Mouse (Mus musculus) hindbrain, embryonic 16.5 days (tissue): ENCODE data around the gene Mrpl51. TPM values are rescaled to one million over a fixed set of nuclear protein-coding genes. Genes with fewer than 3 reads are reported as not detected.

Experiments used
- ATAC-seq: fragments of 200-750 bp; cut with Nextera tagmentation; 2 replicates; pipeline ENCODE4 v1.8.0; 2017; ENCODE audit warnings: moderate TSS enrichment, moderate library complexity
- H3K27ac ChIP-seq: fragments of 300-500 bp; sonication (generic); 2 replicates; pipeline ENCODE4 v1.5.1; 2014; ENCODE audit warnings: low read depth, mild to moderate bottlenecking, control low read depth, low read length, moderate library complexity
- H3K27me3 ChIP-seq: fragments of 300-500 bp; sonication (generic); replicated peaks from 2 replicates; pipeline ENCODE4 v1.6.1; 2014; ENCODE audit warnings: low read length; ENCODE audit not compliant: control insufficient read depth, insufficient read depth
- H3K36me3 ChIP-seq: fragments of 300-500 bp; sonication (generic); 2 replicates; pipeline ENCODE4 v1.6.1; 2014; ENCODE audit warnings: mild to moderate bottlenecking, low read length, moderate library complexity, mixed read lengths; ENCODE audit not compliant: control insufficient read depth, insufficient read depth
- H3K4me1 ChIP-seq: fragments of 300-500 bp; sonication (generic); 2 replicates; pipeline ENCODE4 v1.6.1; 2014; ENCODE audit warnings: low read depth, low read length; ENCODE audit not compliant: control insufficient read depth, insufficient read depth
- H3K4me2 ChIP-seq: fragments of 300-500 bp; sonication (generic); 2 replicates; pipeline ENCODE4 v1.6.1; 2014; ENCODE audit warnings: mild to moderate bottlenecking, low read length, control low read depth, moderate library complexity
- H3K4me3 ChIP-seq: fragments of 300-500 bp; sonication (generic); 2 replicates; pipeline ENCODE4 v1.5.1; 2014; ENCODE audit warnings: mild to moderate bottlenecking, low read length, control low read depth, moderate library complexity
- H3K9ac ChIP-seq: fragments of 300-500 bp; sonication (generic); 2 replicates; pipeline ENCODE4 v1.6.1; 2014; ENCODE audit warnings: low read depth, mild to moderate bottlenecking, control low read depth, low read length, moderate library complexity
- H3K9me3 ChIP-seq: fragments of 300-500 bp; sonication (generic); 2 replicates; pipeline ENCODE4 v1.6.1; 2014; ENCODE audit warnings: mild to moderate bottlenecking, low read length, moderate library complexity; ENCODE audit not compliant: control insufficient read depth
- WGBS: fragments of 180-500 bp; shearing (Covaris S2); extraction: QIAGEN DNeasy Blood & Tissue Kit; methylation state at CpG from one replicate; pipeline ENCODE4 v1.1.7; 2014; 5-methylcytosine and 5-hydroxymethylcytosine counted together
- polyA plus RNA-seq: library from polyadenylated mRNA; unstranded; fragments of >200 nt; fragmentation: Nextera tagmentation; extraction: Ambion mirVana; gene quantifications from 2 replicates; pipeline ENCODE4 v1.2.1, GENCODE M21; 2015

Gene Mrpl51
- polyA plus RNA-seq, 1 experiment from 2014 or later: 154 TPM

DNA sequence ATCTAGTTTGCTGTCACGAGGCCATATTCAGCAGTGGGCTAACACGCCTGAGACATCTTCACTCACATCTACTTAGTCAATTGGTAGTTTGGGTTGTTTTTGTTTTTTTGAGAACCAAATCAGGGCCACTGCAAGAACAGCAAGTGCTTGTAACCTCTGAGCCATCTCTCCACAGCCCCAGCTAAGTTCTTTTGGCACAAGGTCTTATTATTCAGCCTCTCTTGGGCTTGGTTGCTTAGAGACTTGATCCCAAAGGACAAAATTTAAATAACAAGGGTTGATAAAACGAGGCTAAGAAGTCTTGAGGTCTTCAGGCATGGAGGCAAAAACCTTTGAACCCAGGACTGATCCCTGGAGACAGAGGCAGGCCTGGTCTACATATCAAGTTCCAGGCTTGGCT is 4.7 kb downstream of the Mrpl51 start:
- H3K27me3 ChIP-seq: no peaks in the 10 kb centered on the region
- 32% methylated on average over 3 of the region's 3 CpGs for WGBS
- no peak overlapping the region for H3K9ac ChIP-seq
- no peak overlapping the region for H3K4me3 ChIP-seq
- H3K36me3 ChIP-seq: peaks cover 9% of the 10 kb centered on the region; the same call in 1 of the 2 replicates
- no peaks in the 10 kb centered on the region for H3K9me3 ChIP-seq
- H3K4me2 ChIP-seq: no peak overlapping the region
- H3K27ac ChIP-seq: no peak overlapping the region
- no peak for ATAC-seq
- H3K4me1 ChIP-seq: peaks cover 8% of the 10 kb centered on the region

DNA sequence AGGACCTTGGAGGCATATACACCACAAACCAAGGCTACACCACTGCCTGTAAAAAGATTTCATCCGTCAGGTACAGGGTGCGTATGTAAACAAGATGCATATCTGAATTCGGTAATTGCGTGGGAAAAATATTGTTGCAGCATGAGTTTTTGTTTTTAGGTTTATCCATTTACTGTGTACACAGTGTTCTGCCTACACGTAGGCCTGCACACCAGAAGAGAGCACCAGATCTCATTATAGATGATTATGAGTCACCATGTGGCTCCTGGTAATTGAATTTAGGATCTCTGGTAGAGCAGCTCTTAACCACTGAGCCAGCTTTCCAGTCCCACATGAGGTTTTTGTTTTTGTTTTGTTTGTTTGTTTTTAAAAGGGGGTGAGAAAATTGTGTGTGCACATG is 5.6 kb downstream of the Mrpl51 start:
- Histone ChIP-seq H3K9me3 (no peaks in the 10 kb centered on the region), H3K4me1 (peaks cover 8% of the 10 kb centered on the region), H3K27ac (no peak overlapping the region), H3K36me3 (peaks cover 9% of the 10 kb centered on the region; the same call in 1 of the 2 replicates), H3K9ac (no peak overlapping the region), H3K4me2 (no peak overlapping the region), H3K4me3 (no peak overlapping the region), H3K27me3 (no peaks in the 10 kb centered on the region)
- WGBS: 82% methylated on average over 5 of the region's 5 CpGs
- no peak for ATAC-seq

DNA sequence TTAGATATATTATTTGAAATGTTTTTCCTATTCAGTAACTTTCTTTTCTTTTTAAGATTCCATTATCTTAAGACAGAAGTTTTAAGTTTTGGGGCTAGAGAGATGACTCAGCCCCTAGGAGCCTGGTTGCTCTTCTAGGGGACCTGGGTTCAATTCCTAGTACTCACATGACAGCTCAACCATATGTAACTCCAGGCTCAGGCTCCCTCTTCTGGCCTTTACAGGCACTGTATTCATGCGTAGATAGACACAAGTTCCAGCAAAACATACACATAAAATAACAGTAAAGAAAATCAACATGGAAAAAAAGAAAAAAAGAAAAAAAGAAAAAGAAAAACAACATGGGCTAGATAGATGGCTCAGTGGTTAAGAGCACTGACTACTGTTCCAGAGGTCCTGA is 18.8 kb downstream of the Mrpl51 start:
- Histone ChIP-seq H3K27ac (no peak overlapping the region), H3K4me2 (no peak overlapping the region), H3K27me3 (peaks cover 5% of the 10 kb centered on the region), H3K9ac (no peak overlapping the region), H3K4me1 (no peaks in the 10 kb centered on the region), H3K9me3 (no peaks in the 10 kb centered on the region), H3K4me3 (no peak overlapping the region), H3K36me3 (no peaks in the 10 kb centered on the region)
- ATAC-seq: no peak
- WGBS: 82% methylated on average over 1 of the region's 1 CpGs

DNA sequence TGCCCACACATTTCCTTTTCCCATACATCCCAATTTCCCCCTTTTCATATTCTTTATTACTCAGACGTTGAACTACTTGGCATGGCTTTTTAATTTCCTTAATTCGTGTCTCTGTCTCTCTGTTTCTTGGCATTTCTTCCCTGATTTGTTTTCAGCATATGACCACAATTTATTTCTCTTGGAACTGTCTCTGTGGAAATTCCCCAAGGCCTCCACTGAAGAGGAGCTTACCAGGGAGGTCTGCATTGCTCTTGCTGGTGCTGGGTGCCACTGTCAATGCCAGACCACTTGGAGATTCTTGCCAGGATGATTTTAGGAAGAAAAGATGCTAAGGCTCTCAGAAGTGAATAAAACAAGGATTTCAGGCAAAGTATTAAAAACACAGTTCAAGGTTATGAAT is 21.0 kb downstream of the Mrpl51 start:
- peaks cover 10% of the 10 kb centered on the region for H3K4me1 ChIP-seq
- ATAC-seq: no peak
- no peak overlapping the region for H3K27ac ChIP-seq
- peaks cover 5% of the 10 kb centered on the region for H3K27me3 ChIP-seq
- H3K4me3 ChIP-seq: no peak overlapping the region
- 54% methylated on average over 2 of the region's 2 CpGs for WGBS
- no peak overlapping the region for H3K9ac ChIP-seq
- H3K36me3 ChIP-seq: no peaks in the 10 kb centered on the region
- H3K4me2 ChIP-seq: no peak overlapping the region
- H3K9me3 ChIP-seq: no peaks in the 10 kb centered on the region

DNA sequence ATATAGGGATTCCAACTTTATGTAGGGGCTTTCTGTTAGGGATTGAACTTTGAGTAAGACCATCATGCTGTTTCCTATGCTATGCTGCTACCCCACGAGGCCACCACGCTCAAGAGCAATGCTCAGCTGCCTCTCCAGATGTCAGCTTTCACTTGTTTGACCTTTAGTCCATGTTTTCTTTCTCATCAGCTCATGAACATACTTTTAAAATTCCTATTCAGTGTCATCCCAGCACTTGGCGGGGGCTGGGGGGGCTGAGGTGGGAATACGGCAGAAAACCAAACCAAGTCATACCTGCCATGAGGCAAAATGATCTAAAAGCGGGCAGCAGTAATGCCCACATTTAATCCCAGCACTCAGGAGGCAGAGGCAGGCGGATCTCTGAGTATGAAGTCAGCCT is 21.5 kb downstream of the Mrpl51 start:
- ATAC-seq: no peak
- Histone ChIP-seq H3K9me3 (no peaks in the 10 kb centered on the region), H3K9ac (no peak overlapping the region), H3K27ac (no peak overlapping the region), H3K4me2 (no peak overlapping the region), H3K4me3 (no peak overlapping the region), H3K36me3 (no peaks in the 10 kb centered on the region), H3K27me3 (peaks cover 5% of the 10 kb centered on the region), H3K4me1 (peaks cover 10% of the 10 kb centered on the region)
- WGBS: 75% methylated on average over 6 of the region's 6 CpGs

DNA sequence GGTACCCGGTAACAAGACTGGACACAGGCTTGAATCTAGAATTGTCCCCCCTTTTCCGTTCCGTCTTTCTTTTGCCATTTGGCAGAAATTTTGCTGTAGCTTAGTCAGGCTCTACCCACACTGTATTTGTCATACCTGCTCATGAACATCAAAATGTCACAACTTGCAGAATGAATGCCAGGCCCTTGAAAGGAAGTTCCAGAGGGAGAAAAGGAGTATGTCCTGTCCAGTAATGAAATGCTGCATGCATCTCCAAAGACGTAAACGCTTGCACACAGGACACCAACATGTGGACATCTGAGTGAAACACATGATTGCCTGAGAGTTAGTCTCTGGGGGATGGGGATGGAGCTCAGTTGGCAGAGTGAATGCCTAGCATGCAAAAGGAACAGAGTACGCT is 22.1 kb downstream of the Mrpl51 start:
- 76% methylated on average over 6 of the region's 6 CpGs for WGBS
- H3K9ac ChIP-seq: no peak overlapping the region

DNA sequence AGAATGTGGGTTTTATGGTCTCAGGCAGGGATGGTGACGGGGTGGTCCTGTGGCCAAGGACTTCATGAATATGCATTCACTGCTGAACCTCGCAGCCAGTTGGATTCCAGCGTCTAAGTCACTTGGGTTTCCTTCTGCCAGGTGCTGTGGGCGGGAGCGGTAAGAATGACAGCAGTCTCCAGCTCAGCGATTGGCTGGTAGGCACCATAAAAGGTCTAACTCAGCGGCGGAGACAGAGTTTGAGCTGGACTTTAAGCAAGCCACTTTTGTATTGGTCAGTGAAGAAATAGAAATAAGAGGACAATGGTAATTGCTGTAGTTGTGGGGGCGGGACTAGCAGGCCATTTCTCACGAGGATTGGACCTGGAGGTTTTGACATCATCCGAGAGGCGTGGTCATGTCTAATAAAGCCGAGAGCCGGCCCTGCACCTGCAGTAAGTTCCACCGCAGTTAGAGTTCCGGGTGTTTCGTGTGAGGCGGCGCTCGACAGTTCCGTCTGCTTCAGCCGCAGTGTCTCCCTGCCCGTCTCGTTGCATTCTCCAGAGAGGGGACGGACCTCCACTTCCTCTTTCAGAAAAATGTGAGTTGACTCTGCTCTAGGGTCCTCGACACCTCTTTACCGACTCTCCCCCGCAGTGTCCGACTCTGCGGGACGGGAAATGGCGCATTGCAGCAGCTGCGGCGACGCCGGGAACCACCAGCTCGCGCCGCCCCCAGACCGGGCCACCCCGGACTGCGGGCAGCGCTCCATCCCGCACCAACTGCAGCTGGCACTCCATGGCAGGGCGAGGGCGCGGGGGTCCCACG is 23.8 kb downstream of the Mrpl51 start, which contains the start of gene Vamp1:
Vamp1 (plus strand) TSS at position 404 of the 807 bp plus-strand sequence.
- Histone ChIP-seq H3K9ac (peak within 1 kb of the TSS; percentile 85), H3K27ac (peak within 1 kb of the TSS; percentile 84), H3K4me3 (peak within 1 kb of the TSS; percentile 73), H3K36me3 (no peaks in the 10 kb centered on the region), H3K4me1 (peaks cover 10% of the 10 kb centered on the region), H3K27me3 (peaks cover 5% of the 10 kb centered on the region), H3K4me2 (peak within 1 kb of the TSS; percentile 87), H3K9me3 (no peaks in the 10 kb centered on the region)
- peak; percentile 98 for ATAC-seq
- under 1% methylated on average over 48 of the region's 48 CpGs for WGBS

More for the DNA sequence above, 22.1 kb downstream of the Mrpl51 start:
- Histone ChIP-seq H3K4me2 (no peak overlapping the region), H3K4me1 (peaks cover 10% of the 10 kb centered on the region), H3K27ac (no peak overlapping the region), H3K4me3 (no peak overlapping the region), H3K9me3 (no peaks in the 10 kb centered on the region), H3K36me3 (no peaks in the 10 kb centered on the region), H3K27me3 (peaks cover 5% of the 10 kb centered on the region)
- no peak for ATAC-seq

DNA sequence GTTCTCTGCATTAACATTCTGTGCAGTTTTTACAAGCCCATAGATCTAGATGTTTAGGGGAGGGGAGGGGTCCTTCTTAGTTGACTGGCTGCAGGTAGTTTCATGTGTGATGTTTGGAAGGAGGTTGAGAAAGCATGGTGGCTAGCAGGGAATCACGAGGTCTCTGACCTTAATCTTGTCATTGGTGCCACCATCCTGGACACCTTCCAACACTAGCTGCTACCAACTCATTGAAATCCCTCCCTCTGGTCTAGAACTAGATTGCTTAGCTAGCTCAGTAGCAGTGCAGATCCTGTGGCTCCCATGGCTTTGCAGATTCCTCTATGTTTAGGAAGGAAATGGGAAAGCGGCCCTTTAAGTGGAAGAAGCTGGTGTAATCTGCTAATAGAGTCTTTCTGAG is 25.3 kb downstream of the Mrpl51 start:
- Histone ChIP-seq H3K27me3 (peaks cover 3% of the 10 kb centered on the region; the same call in 1 of the 2 replicates), H3K9me3 (no peaks in the 10 kb centered on the region), H3K36me3 (no peaks in the 10 kb centered on the region; the same call in 1 of the 2 replicates), H3K4me3 (no peak overlapping the region), H3K27ac (no peak overlapping the region), H3K9ac (peak overlapping the region; percentile 14; the same call in 1 of the 2 replicates), H3K4me2 (peak overlapping the region; percentile 87), H3K4me1 (peaks cover 10% of the 10 kb centered on the region)
- no peak for ATAC-seq
- WGBS: 81% methylated on average over 2 of the region's 2 CpGs

DNA sequence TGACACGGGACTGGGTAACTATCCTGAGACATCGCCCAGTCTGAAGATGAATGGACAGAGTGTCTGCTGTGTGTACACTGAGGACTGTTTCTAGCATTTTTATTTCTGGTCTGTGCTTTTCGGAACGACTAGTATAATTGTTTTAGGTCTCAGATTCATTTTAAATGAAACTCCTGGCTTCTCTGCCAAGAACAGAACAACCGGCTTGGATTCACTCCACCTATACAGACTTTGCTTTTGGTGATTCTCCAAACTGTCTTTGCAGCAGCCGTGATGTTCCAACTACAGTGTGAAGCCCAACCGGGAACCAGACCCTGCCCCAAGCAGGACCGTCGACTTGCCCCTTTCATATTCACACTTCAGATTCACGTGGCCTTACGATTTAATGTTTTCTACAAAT is 26.3 kb downstream of the Mrpl51 start:
- H3K27me3 ChIP-seq: peaks cover 3% of the 10 kb centered on the region; the same call in 1 of the 2 replicates
- H3K4me1 ChIP-seq: peaks cover 10% of the 10 kb centered on the region
- no peaks in the 10 kb centered on the region for H3K9me3 ChIP-seq
- H3K36me3 ChIP-seq: no peaks in the 10 kb centered on the region; the same call in 1 of the 2 replicates
- H3K4me2 ChIP-seq: no peak overlapping the region
- no peak for ATAC-seq
- no peak overlapping the region for H3K27ac ChIP-seq
- no peak overlapping the region for H3K9ac ChIP-seq
- 87% methylated on average over 11 of the region's 11 CpGs for WGBS
- H3K4me3 ChIP-seq: no peak overlapping the region
